Mouse (Mus musculus): Measurements from ENCODE around the gene Lrfn3.
A peak's percentile ranks its signal among the peaks of the same experiment; 100 is the strongest.

The Lrfn3 gene

DNA sequence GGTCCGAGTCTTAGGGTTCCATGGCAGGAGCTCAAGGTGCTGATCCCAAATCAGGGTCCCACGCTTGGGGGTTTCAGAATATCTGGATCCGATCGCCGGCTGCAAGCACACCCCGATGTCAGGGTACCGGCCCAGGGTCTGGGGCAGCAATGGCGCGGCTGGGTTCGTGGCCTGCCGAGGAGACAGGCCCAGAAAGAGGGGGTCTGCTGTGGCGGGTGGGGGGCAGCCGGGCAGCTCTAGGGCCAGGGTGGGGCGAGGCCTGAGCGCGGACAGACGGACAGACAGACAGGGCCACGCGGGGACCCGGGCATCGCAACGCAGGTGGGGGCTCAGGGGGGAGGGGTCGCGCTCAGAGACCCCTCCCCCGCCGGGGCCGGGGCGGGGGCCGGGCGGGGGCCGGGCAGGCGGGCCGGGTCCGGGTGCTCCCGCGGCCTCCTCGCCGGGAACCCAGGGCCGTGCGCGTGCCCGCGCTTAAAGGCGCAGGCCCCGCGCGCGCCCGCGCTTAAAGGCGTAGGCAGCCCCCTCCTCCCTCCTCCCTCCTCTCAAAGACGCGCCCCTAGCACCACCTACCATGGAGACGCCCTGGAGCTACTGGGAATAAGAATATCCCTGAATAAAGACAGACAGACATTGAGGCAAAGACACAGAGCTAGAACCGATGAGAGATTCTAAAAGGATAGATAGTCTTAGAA, at the start of gene Lrfn3:
Lrfn3 (minus strand) TSS at position 121 of the 692 bp plus-strand sequence.
- no peak for DNase-seq (ENCODE audit: low spot score)

DNA sequence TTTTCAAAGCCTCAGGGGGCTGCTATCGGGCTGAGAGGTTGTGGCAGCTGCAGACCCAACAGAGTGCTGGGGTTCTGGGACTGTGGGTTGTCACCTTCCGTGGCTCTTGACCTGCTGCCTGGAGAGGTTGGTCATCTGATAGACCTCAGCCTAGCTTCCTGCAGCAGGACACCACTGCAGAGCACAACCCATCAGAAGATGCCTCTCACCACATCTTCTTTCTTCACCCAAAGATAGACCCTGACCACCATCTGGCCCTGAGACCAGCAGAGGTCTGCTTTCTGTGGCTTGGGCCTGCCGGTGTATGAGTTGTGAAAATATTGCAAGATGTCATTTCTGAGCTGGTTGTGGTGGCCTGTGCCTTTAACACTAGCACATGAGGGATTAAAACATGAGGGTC, 48.5 kb upstream of the Lrfn3 start:
- no peak for DNase-seq (ENCODE audit: low spot score)

DNA sequence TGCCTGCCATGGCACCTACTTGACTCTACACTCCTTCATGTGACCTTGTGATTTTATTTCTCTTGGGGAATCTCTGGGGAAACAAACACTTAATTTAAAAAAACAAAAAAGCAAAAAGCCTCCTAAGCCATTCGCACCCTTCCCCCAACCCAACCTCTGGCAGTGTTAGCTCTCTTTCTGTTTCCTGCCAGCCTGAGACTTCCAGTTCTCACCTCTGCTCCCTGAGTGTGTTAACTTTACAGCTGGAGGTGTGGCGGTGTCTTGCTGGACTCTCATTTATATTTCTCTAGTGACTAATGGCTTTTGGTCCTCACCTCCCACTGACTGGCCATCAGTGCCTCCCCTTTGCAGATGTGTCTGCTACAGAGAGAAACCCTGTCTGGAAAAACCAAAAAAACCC, 47.2 kb upstream of the Lrfn3 start:
- no peak for DNase-seq (ENCODE audit: low spot score)

DNA sequence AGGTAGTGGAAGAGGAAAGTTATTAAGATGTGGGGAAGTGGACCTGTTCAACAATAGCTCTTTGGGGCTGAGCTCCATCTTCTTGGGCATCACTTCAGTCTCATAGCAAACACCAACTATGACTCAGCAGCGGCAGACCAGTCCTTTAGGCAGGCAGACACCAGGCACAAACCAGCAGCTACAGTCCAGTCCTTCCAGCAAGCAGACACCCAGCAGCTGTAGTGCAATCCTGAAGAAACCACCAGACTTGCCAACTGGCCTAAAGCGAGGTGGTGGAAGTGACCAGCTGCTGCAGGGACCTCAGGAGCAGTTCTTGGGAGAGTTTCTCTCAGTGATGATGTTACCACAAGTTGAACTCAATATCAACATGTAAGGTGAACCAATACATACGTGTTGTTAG, 46.1 kb upstream of the Lrfn3 start:
- DNase-seq (ENCODE audit: low spot score) = no peak

DNA sequence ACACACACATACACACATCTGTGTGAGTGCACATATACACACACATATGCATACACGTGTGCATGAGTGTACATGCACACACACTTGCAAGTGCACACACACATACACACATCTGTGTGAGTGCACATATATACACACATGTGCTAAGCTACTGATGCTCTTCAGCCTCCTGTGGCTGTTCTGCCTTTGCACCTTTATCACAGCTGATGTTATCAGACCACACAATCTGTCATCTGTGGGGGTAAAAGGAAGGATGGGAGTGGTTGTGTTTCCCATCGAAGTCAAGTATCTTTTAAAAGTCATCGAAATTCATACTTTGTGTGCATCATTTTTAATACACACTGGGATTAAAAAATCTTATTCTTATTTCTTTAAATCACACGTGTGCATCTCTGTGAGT, 39.8 kb upstream of the Lrfn3 start:
- DNase-seq (ENCODE audit: low spot score) = no peak

DNA sequence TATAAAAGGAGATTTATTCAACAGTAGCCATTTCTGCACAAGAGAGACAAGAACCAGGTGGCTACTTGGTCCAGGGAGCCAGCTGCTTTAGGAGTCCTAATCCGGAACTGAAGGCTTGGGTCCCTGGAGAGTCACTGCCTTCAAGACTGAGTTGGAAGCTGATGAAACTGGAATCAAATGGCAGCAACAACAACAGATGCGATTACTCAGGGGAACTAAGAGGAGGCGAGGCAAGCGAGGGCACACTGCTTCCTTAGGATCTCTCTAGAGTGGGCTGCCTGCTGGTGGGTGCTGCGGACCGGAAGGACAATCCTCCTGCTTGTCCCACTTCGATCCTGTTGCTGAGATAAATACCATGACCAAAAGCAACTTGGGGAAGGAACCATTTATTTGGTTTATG, 37.1 kb upstream of the Lrfn3 start:
- no peak for DNase-seq (ENCODE audit: low spot score)

DNA sequence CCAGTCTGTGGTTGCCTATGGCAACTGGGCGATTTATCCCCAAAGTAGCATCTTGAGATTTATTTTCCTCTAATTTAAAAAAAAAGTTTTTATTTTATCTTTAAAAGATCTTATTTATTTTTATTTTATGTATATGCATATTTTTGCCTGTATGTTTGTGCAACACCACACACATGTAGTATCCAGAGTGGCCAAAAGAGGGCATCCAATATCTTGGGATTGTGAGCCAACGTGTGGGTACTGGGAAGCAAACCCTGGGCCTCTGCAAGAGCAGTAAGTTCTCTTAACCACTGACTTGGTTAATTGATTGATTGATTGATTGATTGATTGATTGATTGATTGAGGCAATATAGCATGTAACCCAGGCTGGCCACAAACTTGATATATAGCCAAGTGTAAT, 32.3 kb upstream of the Lrfn3 start:
- DNase-seq (ENCODE audit: low spot score) = no peak

DNA sequence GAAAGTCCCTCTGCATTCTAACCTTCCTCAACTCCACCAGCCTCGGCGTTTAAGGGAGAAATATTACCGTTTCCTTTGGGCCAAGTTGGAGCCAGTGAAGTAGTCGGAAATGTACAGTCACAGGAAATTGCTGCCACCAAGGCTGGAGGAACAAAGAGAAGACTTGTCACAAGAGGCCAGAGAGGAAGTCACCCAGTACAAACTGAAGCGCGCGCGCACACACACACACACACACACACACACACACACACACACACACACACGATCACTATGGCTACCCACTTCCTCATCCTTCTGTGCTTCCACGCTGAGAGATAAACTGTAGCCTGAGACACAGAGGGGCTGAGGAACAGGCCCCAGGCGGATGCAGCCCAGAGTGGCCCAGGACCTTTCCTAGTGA, 31.8 kb upstream of the Lrfn3 start:
- DNase-seq (ENCODE audit: low spot score) = no peak

DNA sequence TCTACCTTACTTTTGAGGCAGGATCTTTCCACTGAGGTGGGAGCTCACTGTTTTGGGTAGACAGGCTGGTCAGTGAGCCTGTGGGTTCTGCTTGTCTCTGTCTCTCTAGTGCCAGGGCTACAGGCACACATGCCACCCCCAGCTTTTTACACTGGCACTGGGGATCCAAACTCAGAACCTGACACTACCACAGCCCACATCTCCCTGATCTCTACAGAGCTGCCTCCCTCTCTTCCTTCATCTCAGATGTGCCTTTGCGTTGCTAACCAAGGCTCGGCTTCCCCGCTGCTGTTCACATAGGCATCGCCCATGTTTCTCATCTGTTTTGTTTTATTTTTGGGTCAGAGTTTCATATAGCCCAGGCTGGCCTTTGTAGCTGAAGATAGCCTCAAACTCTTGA, 31.1 kb upstream of the Lrfn3 start:
- no peak for DNase-seq (ENCODE audit: low spot score)

DNA sequence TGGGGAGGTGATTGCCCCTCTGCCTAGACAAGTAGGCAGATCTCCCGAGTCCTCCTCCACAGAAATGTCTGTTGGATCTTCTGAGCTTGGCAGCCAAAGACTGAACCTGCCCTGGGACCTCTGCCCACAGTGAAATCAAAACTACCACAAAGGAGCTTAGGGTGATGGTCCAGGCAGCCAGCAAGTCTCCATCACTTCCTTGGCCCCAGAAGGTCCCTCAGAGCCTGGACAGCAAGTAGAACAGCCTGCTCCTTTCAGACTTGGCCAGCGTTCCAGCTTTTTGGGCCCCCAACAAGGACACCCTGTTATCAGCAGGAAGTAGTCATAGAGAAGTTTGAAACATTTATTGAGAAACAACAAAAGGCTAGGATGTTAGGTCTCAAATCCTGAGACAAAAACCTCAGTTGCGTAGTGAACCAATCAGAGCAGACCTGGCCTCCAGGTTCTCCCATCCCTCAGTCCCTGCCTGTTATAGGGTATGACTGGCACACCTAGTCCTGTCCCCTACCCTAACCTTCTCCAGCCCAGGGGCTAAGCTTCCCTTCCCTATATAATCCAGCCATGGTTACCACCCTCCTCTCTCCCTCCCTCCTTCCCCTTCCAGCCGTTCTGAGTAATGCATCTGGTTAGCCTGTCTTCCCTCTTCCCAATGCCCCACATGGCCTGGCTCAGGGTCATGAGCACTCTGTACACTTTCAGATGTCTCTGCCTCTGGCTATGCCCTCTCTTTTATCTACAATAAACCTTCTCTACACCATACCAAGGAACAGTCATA, 30.4 kb upstream of the Lrfn3 start:
- no peak for DNase-seq (ENCODE audit: low spot score)

DNA sequence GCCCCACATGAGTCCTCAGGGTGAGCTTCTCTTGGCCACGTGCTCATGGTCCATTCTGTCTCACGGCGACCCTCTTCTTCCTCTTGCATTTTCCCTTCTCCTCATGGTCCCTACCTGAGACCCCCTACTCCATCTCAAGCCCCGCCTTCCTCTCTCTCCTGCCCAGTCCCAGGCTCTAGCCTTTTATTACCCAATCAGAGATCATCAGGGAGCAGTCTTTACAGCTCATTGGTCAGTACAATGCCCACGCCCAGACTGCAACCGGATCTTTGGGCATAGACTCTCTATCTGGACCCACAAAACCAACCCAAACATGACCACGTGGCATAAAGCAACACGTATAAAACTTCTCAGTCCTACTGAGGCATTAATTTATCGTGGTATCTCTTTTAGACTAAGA, 21.5 kb upstream of the Lrfn3 start:
- DNase-seq (ENCODE audit: low spot score) = no peak

DNA sequence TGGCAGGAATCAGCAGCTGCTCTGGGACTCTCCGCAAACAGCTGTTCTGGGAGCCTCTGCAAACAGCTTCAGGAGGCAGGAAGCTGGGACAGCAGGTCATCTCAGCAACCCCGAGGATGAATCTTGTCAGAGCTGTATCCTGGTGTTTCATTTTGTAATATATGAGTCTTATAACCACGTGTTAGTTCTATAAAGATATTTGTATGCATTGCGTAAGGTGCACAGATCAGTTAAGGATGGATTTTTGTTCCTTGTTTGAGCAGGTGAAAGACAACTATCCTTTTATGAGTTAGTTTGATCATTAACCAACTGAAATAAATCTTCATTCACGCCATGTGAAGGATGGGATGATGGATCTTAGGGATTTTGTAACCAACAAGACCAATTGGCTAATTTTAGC, 17.5 kb upstream of the Lrfn3 start:
- DNase-seq (ENCODE audit: low spot score) = no peak

DNA sequence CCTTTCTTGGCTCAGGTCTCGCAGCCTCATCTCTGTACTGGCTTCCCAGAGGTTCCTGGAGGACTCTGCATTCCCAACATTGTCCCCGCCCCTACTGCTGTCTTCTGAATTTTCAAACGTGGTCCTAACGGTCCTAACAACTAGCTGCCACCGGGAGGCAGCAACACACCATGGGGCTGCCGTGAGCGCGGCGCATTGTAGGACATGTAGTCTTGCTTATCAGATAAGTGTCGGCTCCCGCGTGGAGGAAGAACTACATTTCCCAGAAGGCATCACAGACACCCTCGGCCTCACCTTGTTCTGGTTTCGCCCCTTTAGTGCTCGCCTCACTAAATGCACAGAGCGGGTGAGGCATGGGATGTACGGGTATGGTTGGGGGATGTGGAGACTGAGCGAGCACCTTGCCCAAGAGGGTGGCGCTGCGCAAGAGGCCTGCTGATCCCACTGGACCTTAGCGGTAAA, 11.0 kb upstream of the Lrfn3 start:
- DNase-seq (ENCODE audit: low spot score) = peak; percentile 44

DNA sequence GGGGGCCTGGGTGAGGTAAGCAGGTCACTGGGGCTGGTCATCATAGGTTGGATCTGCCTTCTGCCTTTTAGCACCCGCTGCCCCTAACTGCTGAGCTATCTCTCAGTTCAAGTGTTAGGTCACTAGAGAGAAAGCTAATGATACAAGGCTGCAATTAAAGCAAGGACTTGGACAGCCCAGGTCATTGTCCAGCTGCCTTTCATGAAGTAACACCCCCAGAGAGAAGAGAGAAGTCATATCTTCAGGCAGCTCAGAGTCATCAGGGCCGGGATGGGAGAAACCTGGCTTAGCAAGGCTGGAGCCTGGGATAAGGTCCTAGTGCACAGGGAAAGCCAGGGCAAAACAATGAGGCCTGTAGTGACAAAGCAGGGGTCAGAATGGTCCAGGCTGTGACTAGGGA, 4.9 kb upstream of the Lrfn3 start:
- DNase-seq (ENCODE audit: low spot score) = no peak

DNA sequence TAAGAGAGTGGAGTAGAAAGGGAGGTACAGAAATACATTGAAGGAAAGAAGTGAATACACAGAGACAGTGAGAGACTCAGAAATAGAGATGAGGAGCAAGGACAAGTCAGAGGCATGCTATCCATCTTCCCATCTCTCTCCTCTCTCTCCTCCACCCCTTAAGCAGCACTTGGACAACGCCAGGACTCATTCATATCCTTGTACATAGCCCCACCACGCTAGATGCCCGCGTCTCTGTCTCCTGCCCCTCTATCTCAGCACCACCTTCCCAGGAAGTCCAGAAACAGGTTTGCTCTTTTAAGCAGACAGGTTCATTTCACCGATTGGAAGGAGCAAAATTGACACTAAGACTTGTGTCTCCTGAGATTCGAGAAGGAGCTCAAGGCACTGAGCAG, 769 bp upstream of the Lrfn3 start:
- DNase-seq (ENCODE audit: low spot score) = no peak

DNA sequence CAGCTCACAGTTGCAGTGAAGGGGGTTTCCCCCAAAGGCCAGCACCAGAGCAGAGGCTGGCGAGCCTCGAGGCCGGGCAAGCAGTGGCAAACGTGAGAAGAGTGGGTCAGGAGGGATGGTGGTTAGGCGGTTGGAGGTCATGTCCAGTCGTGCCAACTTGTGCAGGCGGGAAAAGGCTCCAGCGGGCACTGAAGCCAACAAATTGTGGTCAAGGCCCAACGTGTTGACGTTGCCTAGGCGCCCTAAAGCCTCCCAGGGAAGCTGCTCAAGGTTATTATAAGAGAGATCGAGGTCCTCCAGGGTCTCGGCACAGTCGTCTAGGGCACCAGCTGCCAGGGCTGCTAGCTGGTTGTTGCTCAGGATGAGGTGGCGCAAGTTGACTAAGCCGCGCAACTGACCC, 2.5 kb downstream of the Lrfn3 start:
- no peak for DNase-seq (ENCODE audit: low spot score)

DNA sequence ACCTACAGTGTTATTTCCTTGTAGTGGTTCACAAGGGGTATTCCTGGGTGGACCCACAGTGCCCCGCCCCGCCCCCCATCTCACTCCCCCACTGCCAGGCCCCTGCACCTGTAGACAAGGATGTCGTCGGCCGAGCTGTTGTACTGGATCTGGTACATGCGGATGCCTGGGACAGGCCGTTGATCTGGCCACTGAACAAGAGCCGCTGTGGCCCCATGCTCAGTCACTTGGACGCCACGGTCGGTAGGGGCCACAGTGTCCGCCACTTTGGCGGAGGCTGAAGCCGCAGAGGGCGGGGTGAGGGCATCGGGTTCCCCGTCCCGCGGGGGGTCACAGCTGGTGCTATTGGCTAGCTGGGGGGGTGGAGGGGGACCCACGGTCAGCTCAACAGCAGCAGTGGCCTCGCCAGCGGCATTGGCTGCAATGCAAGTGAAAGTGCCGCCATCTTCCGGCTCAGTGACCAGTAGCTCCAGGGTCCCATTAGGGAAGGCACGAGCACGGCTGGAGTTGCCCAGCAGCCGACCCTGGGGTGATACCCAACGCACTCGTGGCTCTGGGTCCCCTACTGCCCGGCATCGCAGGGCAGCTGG, 3.2 kb downstream of the Lrfn3 start:
- DNase-seq (ENCODE audit: low spot score) = no peak

DNA sequence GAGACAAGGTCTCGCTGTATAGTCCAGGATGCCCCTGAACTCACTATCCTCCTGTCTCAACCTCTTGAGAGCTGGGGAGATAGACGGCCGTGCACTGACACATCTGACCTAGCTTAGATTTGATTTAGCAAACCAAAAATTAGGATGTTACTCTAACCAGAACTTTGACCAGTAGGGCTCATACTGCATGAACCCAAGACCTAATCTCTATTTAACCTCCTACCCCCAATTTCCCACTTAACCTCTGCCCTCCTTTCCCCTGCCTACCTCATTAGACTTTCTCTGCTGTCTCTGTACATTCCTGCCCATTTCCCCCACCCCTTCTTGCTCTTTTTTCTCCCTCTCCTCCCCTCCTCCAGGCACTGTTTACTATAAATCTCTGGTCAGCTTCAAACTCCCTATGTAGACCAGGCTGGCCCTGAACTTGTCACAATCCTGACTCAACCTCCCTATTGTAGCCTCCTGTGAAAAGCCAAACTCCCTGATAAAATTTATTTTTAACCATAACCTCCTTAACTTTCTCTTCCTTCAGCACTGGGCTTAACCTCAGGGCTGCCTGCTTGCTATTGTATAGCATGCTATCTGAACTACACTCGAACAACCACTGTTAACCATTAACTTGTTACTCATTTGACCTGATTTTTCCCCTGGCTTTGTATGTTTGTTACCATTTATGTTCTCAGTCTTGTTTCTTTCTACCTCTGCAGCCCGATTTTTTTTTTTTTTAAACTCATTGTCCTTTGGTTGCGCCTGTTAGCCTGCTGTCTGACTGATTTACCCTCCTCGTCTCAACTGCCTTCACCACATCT, 4.0 kb downstream of the Lrfn3 start:
- DNase-seq (ENCODE audit: low spot score) = no peak

DNA sequence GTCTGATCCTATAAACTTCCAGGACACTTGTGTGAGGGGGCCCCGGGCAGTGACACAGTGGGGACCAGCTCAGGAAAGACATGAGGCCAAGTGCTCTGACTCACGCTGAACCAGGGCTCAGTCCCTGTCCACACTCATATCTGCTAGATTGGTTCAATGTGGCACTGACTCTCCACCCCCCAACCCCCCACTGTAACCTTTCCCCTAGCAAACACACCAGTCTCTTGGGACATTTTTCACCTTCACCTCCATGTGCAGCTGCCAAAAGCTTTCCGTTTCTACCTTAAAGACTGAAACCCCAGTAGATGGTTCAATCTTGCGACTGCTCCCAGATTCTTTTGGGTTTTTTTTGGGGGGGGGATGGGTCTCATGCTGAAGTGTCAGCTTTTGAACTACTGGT, 8.5 kb downstream of the Lrfn3 start:
- DNase-seq (ENCODE audit: low spot score) = no peak

DNA sequence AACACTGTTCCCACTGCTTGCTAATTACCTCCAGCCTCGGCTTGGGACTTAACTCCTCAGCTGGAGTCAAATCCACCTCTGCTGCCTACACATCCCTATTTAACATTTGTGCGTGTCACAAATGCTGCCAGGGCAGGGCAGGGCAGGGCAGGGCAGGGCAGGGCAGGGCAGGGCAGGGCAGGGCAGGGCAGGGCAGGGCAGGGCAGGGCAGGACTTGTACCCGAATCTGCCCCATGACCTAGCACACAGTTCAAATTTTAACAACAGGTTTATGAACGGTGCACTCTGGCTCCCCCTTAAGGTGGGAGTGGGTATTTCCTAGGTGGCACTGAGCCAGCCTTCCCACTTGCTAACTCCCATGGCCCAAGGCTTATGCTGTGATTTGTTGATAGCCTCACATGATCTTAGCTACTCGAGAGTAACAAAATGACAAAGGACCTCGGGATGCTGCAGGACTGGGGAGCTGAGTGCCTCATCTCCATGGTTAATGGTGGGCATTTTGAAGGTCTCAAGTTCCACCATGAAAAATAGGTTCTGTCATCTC, 9.2 kb downstream of the Lrfn3 start:
- peak; percentile 38 for DNase-seq (ENCODE audit: low spot score)

DNA sequence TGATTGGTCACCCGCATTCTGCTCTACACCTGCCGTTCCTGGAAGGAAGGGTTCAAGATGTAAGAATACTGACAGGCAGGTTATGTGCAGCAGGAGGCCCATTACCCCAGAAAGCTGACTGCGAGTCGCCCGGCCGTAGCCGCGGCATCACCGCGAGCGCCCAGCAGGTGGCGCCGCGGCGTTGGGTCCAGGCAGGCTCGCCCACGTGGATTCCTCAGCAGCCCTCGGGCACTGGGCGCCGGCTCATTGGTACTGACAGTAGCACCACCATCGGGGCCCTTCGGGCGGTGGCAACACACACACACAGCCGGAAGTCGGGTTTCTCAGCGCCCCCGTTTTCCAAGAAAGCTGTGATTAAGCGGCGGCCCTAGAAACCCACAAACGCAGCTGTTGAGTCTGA, 14.7 kb downstream of the Lrfn3 start:
- no peak for DNase-seq (ENCODE audit: low spot score)

DNA sequence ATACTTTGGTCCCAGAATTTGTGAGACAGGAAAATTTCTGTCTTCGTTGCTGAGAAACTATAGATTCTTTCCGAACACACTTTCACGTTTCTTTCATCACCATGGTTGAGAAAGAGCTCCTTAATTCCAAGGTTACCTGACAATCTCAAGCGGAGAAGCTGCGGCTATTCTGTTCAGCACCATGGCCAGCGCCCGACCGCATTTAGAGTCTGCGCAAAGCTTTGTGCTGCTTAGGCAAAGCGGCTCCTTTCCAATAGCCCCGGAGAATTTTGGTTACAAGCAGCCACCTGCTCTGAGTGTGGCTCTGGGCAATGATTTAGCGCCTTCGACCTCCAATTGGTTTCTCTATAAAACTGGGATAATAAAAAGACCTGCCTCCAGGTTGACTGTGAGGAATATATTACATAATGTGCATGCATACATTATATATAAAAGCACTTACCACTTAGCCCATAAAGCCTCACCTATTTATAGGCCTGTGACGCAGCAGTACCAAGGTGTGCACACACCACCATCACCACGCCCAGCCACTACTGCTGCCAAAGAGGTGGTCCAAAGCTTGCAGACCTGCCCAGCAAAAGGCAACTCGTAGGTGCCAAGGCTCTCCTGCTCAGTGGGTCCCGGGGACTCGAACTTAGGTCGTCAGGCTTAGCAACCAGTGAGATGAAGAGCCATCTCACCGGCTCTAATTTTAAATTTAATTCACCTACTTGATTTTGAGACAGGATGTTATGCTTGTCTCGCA, 15.8 kb downstream of the Lrfn3 start:
- DNase-seq (ENCODE audit: low spot score) = peak; percentile 60

All from ovary, postnatal 10 days (tissue).